Mouse (Mus musculus) MEL (cell line): ENCODE measurements around the gene Lyrm7. TPM values are rescaled to one million over a fixed set of nuclear protein-coding genes. Genes with fewer than 3 reads are reported as not detected.

Experiments used
- DNase-seq: peaks from one replicate; pipeline ENCODE4 v3.0.0; 2011; ENCODE audit warnings: low read depth, low spot score
- H3K27ac ChIP-seq: 2 replicates; pipeline ENCODE4 v1.5.1; 2012; ENCODE audit warnings: low read depth, mild to moderate bottlenecking, control low read depth, low read length, moderate library complexity; ENCODE audit not compliant: control insufficient read depth
- H3K27me3 ChIP-seq, 2 experiments: fragments of 150-350 bp in 1 of 2; sonication (generic) in 1 of 2; 2 replicates each; pipeline ENCODE4 v1.6.1; 2012; ENCODE audit warnings: low read length in 2 of 2, mild to moderate bottlenecking in 2 of 2, improper control_type of control experiment in 1 of 2, moderate library complexity in 1 of 2; ENCODE audit not compliant: insufficient read depth in 2 of 2, control insufficient read depth in 1 of 2
- H3K36me3 ChIP-seq, 2 experiments: 2 replicates each; pipeline ENCODE4 v1.6.1; 2012 to 2014; ENCODE audit warnings: low read length in 2 of 2, improper control_type of control experiment in 1 of 2, inconsistent platforms in 1 of 2, mild to moderate bottlenecking in 1 of 2; ENCODE audit not compliant: insufficient read depth in 2 of 2, control insufficient read depth in 1 of 2
- H3K4me1 ChIP-seq, 2 experiments: fragments of 150-350 bp in 1 of 2; sonication (generic) in 1 of 2; 2 replicates each; pipeline ENCODE4 v1.6.1; 2012; ENCODE audit warnings: low read length in 2 of 2, improper control_type of control experiment in 1 of 2, mild to moderate bottlenecking in 1 of 2; ENCODE audit not compliant: insufficient read depth in 2 of 2, control insufficient read depth in 1 of 2
- H3K4me3 ChIP-seq, 2 experiments: fragments of 150-350 bp in 1 of 2; sonication (generic) in 1 of 2; 2 replicates each; pipeline ENCODE4 v1.5.1; 2012; ENCODE audit warnings: low read depth in 2 of 2, low read length in 2 of 2, mild to moderate bottlenecking in 2 of 2, moderate library complexity in 2 of 2, control low read depth in 1 of 2, improper control_type of control experiment in 1 of 2; ENCODE audit not compliant: control insufficient read depth in 1 of 2, insufficient read depth in 1 of 2
- H3K79me2 ChIP-seq: 2 replicates; pipeline ENCODE4 v1.6.1; 2012; ENCODE audit warnings: mild to moderate bottlenecking, low read length, moderate library complexity; ENCODE audit not compliant: control insufficient read depth, poor library complexity, insufficient read depth
- H3K9ac ChIP-seq: 2 replicates; pipeline ENCODE4 v1.6.1; 2012; ENCODE audit warnings: low read depth, mild to moderate bottlenecking, control low read depth, low read length, moderate library complexity; ENCODE audit not compliant: control insufficient read depth, poor library complexity, severe bottlenecking
- H3K9me3 ChIP-seq: fragments of 150-350 bp; sonication (generic); replicated peaks from 2 replicates; pipeline ENCODE4 v1.6.1; 2012; ENCODE audit warnings: mild to moderate bottlenecking, low read length, improper control_type of control experiment, moderate library complexity; ENCODE audit not compliant: insufficient read depth
- BHLHE40 ChIP-seq: IDR thresholded peaks from 2 replicates; pipeline ENCODE4 v1.6.1; 2012; ENCODE audit warnings: low read depth, mild to moderate bottlenecking, inconsistent platforms, low read length, improper control_type of control experiment, borderline replicate concordance
- CHD1 ChIP-seq: IDR thresholded peaks from 2 replicates; pipeline ENCODE4 v1.6.1; 2012; ENCODE audit warnings: low read depth, mild to moderate bottlenecking, inconsistent platforms, low read length, improper control_type of control experiment
- CHD2 ChIP-seq: IDR thresholded peaks from 2 replicates; pipeline ENCODE4 v1.6.1; 2011; ENCODE audit warnings: low read length, improper control_type of control experiment
- CTCF ChIP-seq, 3 experiments: IDR thresholded peaks in 2 of 3; conservative IDR thresholded peaks in 1 of 3; 2 replicates each; pipeline ENCODE4 v1.5.1; 2011 to 2012; ENCODE audit warnings: low read length in 3 of 3, low read depth in 2 of 3, mild to moderate bottlenecking in 2 of 3, improper control_type of control experiment in 1 of 3, inconsistent platforms in 1 of 3, mixed read lengths in 1 of 3, moderate library complexity in 1 of 3; ENCODE audit not compliant: control insufficient read depth in 1 of 3, insufficient read depth in 1 of 3, poor library complexity in 1 of 3, severe bottlenecking in 1 of 3
- E2F4 ChIP-seq: IDR thresholded peaks from 2 replicates; pipeline ENCODE4 v1.6.1; 2011; ENCODE audit warnings: low read depth, low read length, improper control_type of control experiment, borderline replicate concordance
- ELF1 ChIP-seq: IDR thresholded peaks from 2 replicates; pipeline ENCODE4 v1.6.1; 2014; ENCODE audit warnings: low read depth, mild to moderate bottlenecking, inconsistent platforms, low read length, improper control_type of control experiment, moderate library complexity
- EP300 ChIP-seq, 2 experiments: IDR thresholded peaks; 2 replicates each; pipeline ENCODE4 v1.6.1; 2011; ENCODE audit warnings: improper control_type of control experiment in 2 of 2, low read length in 2 of 2, low read depth in 1 of 2, mild to moderate bottlenecking in 1 of 2
- ETS1 ChIP-seq: IDR thresholded peaks from 2 replicates; pipeline ENCODE4 v1.6.1; 2012; ENCODE audit warnings: low read depth, mild to moderate bottlenecking, inconsistent platforms, low read length, improper control_type of control experiment, moderate library complexity
- GABPA ChIP-seq: IDR thresholded peaks from 2 replicates; pipeline ENCODE4 v1.6.1; 2012; ENCODE audit warnings: low read depth, mild to moderate bottlenecking, inconsistent platforms, low read length, improper control_type of control experiment, moderate library complexity
- GATA1 ChIP-seq: IDR thresholded peaks from 2 replicates; pipeline ENCODE4 v1.6.1; 2011; ENCODE audit warnings: low read depth, low read length, improper control_type of control experiment
- JUND ChIP-seq: IDR thresholded peaks from 2 replicates; pipeline ENCODE4 v1.6.1; 2011; ENCODE audit warnings: low read depth, mild to moderate bottlenecking, improper control_type of control experiment, low read length
- KAT2A ChIP-seq: conservative IDR thresholded peaks from 2 replicates; pipeline ENCODE4 v1.6.1; 2012; ENCODE audit warnings: low read depth, low read length, improper control_type of control experiment, inconsistent platforms
- MAFK ChIP-seq: IDR thresholded peaks from 2 replicates; pipeline ENCODE4 v1.6.1; 2011; ENCODE audit warnings: low read depth, mild to moderate bottlenecking, low read length, improper control_type of control experiment, borderline replicate concordance
- MAX ChIP-seq: IDR thresholded peaks from 2 replicates; pipeline ENCODE4 v1.6.1; 2011; ENCODE audit warnings: low read length, improper control_type of control experiment
- MAZ ChIP-seq: IDR thresholded peaks from 2 replicates; pipeline ENCODE4 v1.6.1; 2012; ENCODE audit warnings: low read depth, mild to moderate bottlenecking, inconsistent platforms, low read length, improper control_type of control experiment
- MYB ChIP-seq: IDR thresholded peaks from 2 replicates; pipeline ENCODE4 v1.6.1; 2011; ENCODE audit warnings: mild to moderate bottlenecking, low read depth, low read length, improper control_type of control experiment
- MYC ChIP-seq: IDR thresholded peaks from 2 replicates; pipeline ENCODE4 v1.6.1; 2011; ENCODE audit warnings: low read depth, mild to moderate bottlenecking, low read length, improper control_type of control experiment, moderate library complexity
- NELFE ChIP-seq: IDR thresholded peaks from 2 replicates; pipeline ENCODE4 v1.6.1; 2011; ENCODE audit warnings: low read depth, low read length, improper control_type of control experiment
- NRF1 ChIP-seq: IDR thresholded peaks from 2 replicates; pipeline ENCODE4 v1.6.1; 2014; ENCODE audit warnings: low read depth, mild to moderate bottlenecking, inconsistent platforms, low read length, improper control_type of control experiment, moderate library complexity; ENCODE audit not compliant: poor library complexity, insufficient read depth, severe bottlenecking
- POLR2A ChIP-seq, 2 experiments: IDR thresholded peaks; 2 replicates each; pipeline ENCODE4 v1.6.1; 2011 to 2012; ENCODE audit warnings: low read length in 2 of 2, mild to moderate bottlenecking in 2 of 2, control low read depth in 1 of 2, improper control_type of control experiment in 1 of 2, low read depth in 1 of 2, moderate library complexity in 1 of 2; ENCODE audit not compliant: control insufficient read depth in 1 of 2, insufficient read depth in 1 of 2, poor library complexity in 1 of 2
- POLR2AphosphoS2 ChIP-seq: IDR thresholded peaks from 2 replicates; pipeline ENCODE4 v1.6.1; 2011; ENCODE audit warnings: low read length, improper control_type of control experiment
- POLR2AphosphoS5 ChIP-seq: IDR thresholded peaks from 2 replicates; pipeline ENCODE4 v1.6.1; 2012; ENCODE audit warnings: low read depth, borderline replicate concordance, mild to moderate bottlenecking, inconsistent platforms, low read length, moderate library complexity, mixed read lengths
- RAD21 ChIP-seq: IDR thresholded peaks from 2 replicates; pipeline ENCODE4 v1.6.1; 2011; ENCODE audit warnings: mild to moderate bottlenecking, low read depth, low read length, improper control_type of control experiment
- RCOR1 ChIP-seq: IDR thresholded peaks from 2 replicates; pipeline ENCODE4 v1.6.1; 2012; ENCODE audit warnings: low read depth, mild to moderate bottlenecking, inconsistent platforms, low read length, improper control_type of control experiment
- SIN3A ChIP-seq: IDR thresholded peaks from 2 replicates; pipeline ENCODE4 v1.6.1; 2012; ENCODE audit warnings: low read length, improper control_type of control experiment, inconsistent platforms
- SMC3 ChIP-seq: IDR thresholded peaks from 2 replicates; pipeline ENCODE4 v1.6.1; 2011; ENCODE audit warnings: low read depth, low read length, improper control_type of control experiment
- TAL1 ChIP-seq: IDR thresholded peaks from 2 replicates; pipeline ENCODE4 v1.6.1; 2012; ENCODE audit warnings: mild to moderate bottlenecking, inconsistent platforms, low read length, moderate library complexity, mixed read lengths
- TBP ChIP-seq: IDR thresholded peaks from 2 replicates; pipeline ENCODE4 v1.8.0; 2011; ENCODE audit warnings: low read depth, low read length, improper control_type of control experiment
- TCF12 ChIP-seq: IDR thresholded peaks from 2 replicates; pipeline ENCODE4 v1.6.1; 2014; ENCODE audit warnings: low read depth, mild to moderate bottlenecking, inconsistent platforms, low read length, improper control_type of control experiment, moderate library complexity
- UBTF ChIP-seq: IDR thresholded peaks from 2 replicates; pipeline ENCODE4 v1.6.1; 2012; ENCODE audit warnings: low read depth, mild to moderate bottlenecking, inconsistent platforms, low read length, improper control_type of control experiment, moderate library complexity, borderline replicate concordance; ENCODE audit not compliant: insufficient read depth
- USF1 ChIP-seq: IDR thresholded peaks from 2 replicates; pipeline ENCODE4 v1.6.1; 2014; ENCODE audit warnings: low read depth, mild to moderate bottlenecking, inconsistent platforms, low read length, improper control_type of control experiment, moderate library complexity
- USF2 ChIP-seq, 2 experiments: IDR thresholded peaks; 2 replicates each; pipeline ENCODE4 v1.6.1; 2011 to 2012; ENCODE audit warnings: improper control_type of control experiment in 2 of 2, low read length in 2 of 2, borderline replicate concordance in 1 of 2, inconsistent platforms in 1 of 2, low read depth in 1 of 2, mild to moderate bottlenecking in 1 of 2; ENCODE audit not compliant: insufficient read depth in 1 of 2
- ZC3H11A ChIP-seq: IDR thresholded peaks from 2 replicates; pipeline ENCODE4 v1.6.1; 2012; ENCODE audit warnings: low read depth, mild to moderate bottlenecking, inconsistent platforms, low read length, improper control_type of control experiment
- ZKSCAN1 ChIP-seq: IDR thresholded peaks from 2 replicates; pipeline ENCODE4 v1.6.1; 2012; ENCODE audit warnings: low read depth, mild to moderate bottlenecking, inconsistent platforms, low read length, improper control_type of control experiment, moderate library complexity
- ZMIZ1 ChIP-seq: IDR thresholded peaks from 2 replicates; pipeline ENCODE4 v1.6.1; 2012; ENCODE audit warnings: low read depth, mild to moderate bottlenecking, inconsistent platforms, low read length, improper control_type of control experiment, moderate library complexity
- ZNF384 ChIP-seq: IDR thresholded peaks from 2 replicates; pipeline ENCODE4 v1.6.1; 2012; ENCODE audit warnings: low read depth, mild to moderate bottlenecking, inconsistent platforms, low read length, improper control_type of control experiment
- polyA plus RNA-seq, 2 experiments: library from polyadenylated mRNA; stranded (reverse) in 1 of 2; unstranded in 1 of 2; fragments of >175 nt in 1 of 2; fragments of >200 nt in 1 of 2; gene quantifications; 2 replicates each; pipeline versions ENCODE4 v1.2.1 to v1.2.4; 2012; ENCODE audit warnings: low replicate concordance in 2 of 2, low read depth in 1 of 2; ENCODE audit not compliant: insufficient read length in 2 of 2, insufficient read depth in 1 of 2, missing spikeins in 1 of 2
- total RNA-seq: library from RNA; depleted of rRNA; stranded (reverse); fragments of 300-350 nt; gene quantifications from 2 replicates; pipeline ENCODE4 v1.2.3, GENCODE M21; 2012

The Lyrm7 gene
- total and polyA plus RNA-seq, 3 experiments, result 12.3 to 188 (median 20.9) TPM

DNA sequence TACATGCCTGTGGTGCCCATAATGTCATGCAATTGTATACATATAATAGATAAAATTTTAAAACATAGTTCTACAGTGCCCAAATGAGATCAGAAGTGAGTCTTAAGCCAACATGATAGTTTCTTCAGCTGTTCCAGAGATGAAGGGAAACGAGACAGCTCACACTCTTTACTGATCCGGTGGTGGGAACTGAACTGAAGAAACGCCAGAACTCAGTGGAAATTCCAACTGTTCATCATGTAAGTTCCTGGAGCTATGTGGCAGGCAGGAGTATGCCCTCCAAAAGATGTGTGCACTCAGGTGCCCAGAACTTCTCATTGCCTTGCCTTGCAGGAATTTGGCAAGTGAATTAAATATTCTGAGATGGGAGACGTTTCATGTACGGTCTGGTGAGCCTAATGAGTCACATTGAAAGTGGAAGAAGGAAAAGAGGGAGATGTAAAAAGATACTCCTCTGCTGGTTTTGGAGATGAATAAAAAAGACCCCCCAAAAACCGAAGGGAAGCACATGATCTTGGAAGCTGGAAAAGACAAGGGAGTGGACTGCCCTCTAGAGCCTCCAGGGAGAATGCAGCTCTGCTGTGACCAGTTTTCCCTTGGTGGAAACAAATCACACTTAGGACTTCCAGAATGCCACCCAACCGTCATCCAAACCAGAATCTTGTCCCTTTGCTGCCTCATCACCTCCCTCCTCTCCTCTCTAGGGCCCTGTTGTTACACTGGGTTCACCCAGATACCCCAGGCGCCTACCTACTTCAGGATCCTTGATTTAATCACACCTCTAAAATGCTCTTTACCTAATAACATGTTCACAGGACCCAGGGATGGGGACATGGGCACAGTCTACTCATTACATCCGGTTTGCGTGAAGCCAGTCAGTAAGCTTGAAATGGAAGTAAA lies 2.2 kb upstream of the Lyrm7 start:
- H3K36me3 ChIP-seq, result peaks cover 0 to 16% of the 10 kb centered on the region in 2 experiments; a peak in 2 of 4 replicates
- H3K79me2 ChIP-seq, result peaks cover 19% of the 10 kb centered on the region
- H3K9me3 ChIP-seq, result no peaks in the 10 kb centered on the region
- peak; percentile 82 for DNase-seq
- no peak overlapping the region for H3K27ac ChIP-seq
- H3K4me3 ChIP-seq, result peak overlapping the region in 1 of 2 experiments; percentile 24; a peak in 1 of 4 replicates
- no peaks in the 10 kb centered on the region for H3K27me3 ChIP-seq
- peak overlapping the region; percentile 36; the same call in 1 of the 2 replicates for H3K9ac ChIP-seq
- peaks cover 5 to 20% of the 10 kb centered on the region in 2 experiments for H3K4me1 ChIP-seq
- TF ChIP-seq POLR2AphosphoS5 (no peak), KAT2A (no peak), EP300 (IDR thresholded peaks at IDR 0.05; ENCODE audit: low read depth in 1 of 2, low read length in 2 of 2) (peak in 1 of 2 experiments; percentile 21; a peak in 1 of 4 replicates), POLR2AphosphoS2 (no peak), MAZ (peak; percentile 67; the same call in 1 of the 2 replicates), CHD2 (no peak), ZNF384 (peak; percentile 46), NELFE (no peak), ELF1 (no peak), JUND (0 out of 2 replicates have a peak, but pooled peaks have one; percentile 62), TCF12 (0 out of 2 replicates have a peak, but pooled peaks have one; percentile 14), ZC3H11A (peak; percentile 92), USF1 (peak; percentile 63), ZKSCAN1 (no peak), ETS1 (no peak), GABPA (no peak), MYB (no peak), CTCF (IDR thresholded peaks at IDR 0.05 in 2 of 3, conservative IDR thresholded peaks at IDR 0.05 in 1 of 3; ENCODE audit: control insufficient read depth in 1 of 3, insufficient read depth in 1 of 3, low read depth in 2 of 3, low read length in 3 of 3, poor library complexity in 1 of 3, severe bottlenecking in 1 of 3) (peak; percentile 82 to 91 (median 87)), NRF1 (no peak), USF2 (IDR thresholded peaks at IDR 0.05; ENCODE audit: borderline replicate concordance in 1 of 2, insufficient read depth in 1 of 2, low read depth in 1 of 2, low read length in 2 of 2) (no peak), E2F4 (no peak), ZMIZ1 (no peak), UBTF (no peak), TBP (no peak), RAD21 (peak; percentile 95), SMC3 (peak; percentile 91), RCOR1 (no peak), BHLHE40 (no peak), CHD1 (no peak), MYC (peak; percentile 89), TAL1 (no peak), MAX (peak; percentile 58), MAFK (no peak), POLR2A (IDR thresholded peaks at IDR 0.05; ENCODE audit: control insufficient read depth in 1 of 2, insufficient read depth in 1 of 2, low read depth in 1 of 2, low read length in 2 of 2, poor library complexity in 1 of 2) (no peak), GATA1 (no peak), SIN3A (peak; percentile 52; the same call in 1 of the 2 replicates)
